Mouse (Mus musculus) CD4-positive, CD25-positive, alpha-beta regulatory T cell (primary cell): ENCODE measurements around the gene Fam174a. TPM values are rescaled to one million over a fixed set of nuclear protein-coding genes. Genes with fewer than 3 reads are reported as not detected.

ENCODE experiments used
- polyA plus RNA-seq: library from polyadenylated mRNA; unstranded; fragments of 100-300 nt; shearing (Covaris generic); gene quantifications from one replicate; pipeline ENCODE4 v1.2.1, GENCODE M21; 2017

Fam174a gene
- 29.6 TPM for polyA plus RNA-seq

DNA sequence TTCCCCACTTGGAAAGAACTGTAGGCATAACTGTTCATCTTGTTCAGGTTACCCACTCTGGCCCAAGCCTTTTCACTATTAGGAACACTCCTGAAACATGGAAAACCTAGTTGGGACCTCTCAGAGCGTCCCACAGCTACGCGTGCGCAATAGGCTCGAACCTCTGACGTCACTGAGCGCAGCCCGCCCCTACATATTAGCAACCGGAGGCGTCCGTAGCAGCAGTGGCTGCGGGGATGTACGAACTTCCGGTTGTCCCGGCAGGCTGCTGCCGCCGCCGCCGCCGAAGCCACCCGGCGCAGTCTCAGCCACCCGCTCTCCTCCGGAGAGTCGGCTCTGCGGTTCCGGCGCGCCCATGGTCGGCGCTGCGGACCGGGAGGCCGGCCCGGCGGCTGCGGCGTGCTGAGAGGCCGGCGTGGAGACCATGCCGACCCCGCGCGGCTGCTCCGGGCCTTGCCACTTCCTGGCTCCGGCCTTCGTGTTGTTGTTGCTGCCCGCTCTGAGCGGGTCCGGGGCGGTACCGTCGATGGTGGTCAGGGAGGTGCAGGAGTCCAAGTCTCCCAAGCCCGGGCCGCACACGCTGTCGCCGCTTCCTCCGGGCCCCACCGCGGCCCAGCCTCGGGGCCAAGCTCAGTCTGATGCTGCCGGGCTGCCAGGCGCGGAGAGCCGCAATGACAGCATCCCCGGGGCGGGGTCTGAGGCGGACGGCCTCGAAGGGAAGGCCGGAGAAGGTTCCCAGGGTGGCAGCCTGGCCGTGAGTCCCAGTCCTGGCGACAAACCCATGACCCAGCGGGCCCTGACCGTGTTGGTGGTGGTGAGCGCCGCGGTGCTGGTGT, at the start of gene Fam174a:
Gene Fam174a, plus strand, starts transcription at position 231 of the 836 bp plus-strand sequence.

